Mouse (Mus musculus) brain, embryonic 14.5 days (tissue): Measurements from ENCODE around the gene Wnt16.

Source experiments
- CTCF ChIP-seq: fragments of 200-500 bp; IDR thresholded peaks from 2 replicates; pipeline ENCODE4 v1.5.1; 2012; ENCODE audit warnings: inconsistent platforms, mild to moderate bottlenecking, moderate library complexity, borderline replicate concordance; ENCODE audit not compliant: insufficient read depth, insufficient read length; ENCODE audit errors: extremely low read depth
- POLR2A ChIP-seq: fragments of 200-500 bp; IDR thresholded peaks from 2 replicates; pipeline ENCODE4 v1.6.1; 2012; ENCODE audit warnings: mild to moderate bottlenecking, inconsistent platforms, borderline replicate concordance; ENCODE audit not compliant: poor library complexity, insufficient read depth, insufficient read length, severe bottlenecking; ENCODE audit errors: extremely low read depth

- no peak for TF ChIP-seq POLR2A
- no peak for TF ChIP-seq CTCF
These were observed 52.8 kb downstream of the Wnt16 start for GRCm38 (mm10) chr6:22340779-22341178.
